Mouse (Mus musculus): ENCODE results near the gene Pou3f3.

- TF ChIP-seq CTCF (IDR thresholded peaks at IDR 0.05; ENCODE audit: low read depth, low read length) (no peak), POLR2A (IDR thresholded peaks at IDR 0.05; ENCODE audit: borderline replicate concordance, low read depth, low read length) (no peak)
Measured at GRCm38 (mm10) chr1:42685321-42685960, 10.1 kb upstream of the Pou3f3 start.

Measured in bone marrow macrophage, adult 2 months (primary cell).